Mouse (Mus musculus) activated CD4-positive, CD25-positive, alpha-beta regulatory T cell, adult 4 months (primary cell): ENCODE results near the gene Epb41l4b. TPM values are rescaled to one million over a fixed set of nuclear protein-coding genes. Genes with fewer than 3 reads are reported as not detected.

ENCODE experiments used
- ATAC-seq: one replicate; pipeline ENCODE4 v1.8.0; 2017
- polyA plus RNA-seq, 2 experiments: library from polyadenylated mRNA; unstranded; fragments of 100-300 nt; shearing (Covaris generic); gene quantifications; one replicate each; pipeline ENCODE4 v1.2.1; 2017

The Epb41l4b gene
- polyA plus RNA-seq, 2 experiments from 2014 or later: not detected

GRCm38 (mm10) chr4:57060319-57060831 lies 82.9 kb downstream of the Epb41l4b start:
- no peak for ATAC-seq

- no peak for ATAC-seq
Measured at GRCm38 (mm10) chr4:57058623-57059022, 84.6 kb downstream of the Epb41l4b start.

- ATAC-seq: no peak
Measured at GRCm38 (mm10) chr4:57057637-57058036, 85.6 kb downstream of the Epb41l4b start.

DNA sequence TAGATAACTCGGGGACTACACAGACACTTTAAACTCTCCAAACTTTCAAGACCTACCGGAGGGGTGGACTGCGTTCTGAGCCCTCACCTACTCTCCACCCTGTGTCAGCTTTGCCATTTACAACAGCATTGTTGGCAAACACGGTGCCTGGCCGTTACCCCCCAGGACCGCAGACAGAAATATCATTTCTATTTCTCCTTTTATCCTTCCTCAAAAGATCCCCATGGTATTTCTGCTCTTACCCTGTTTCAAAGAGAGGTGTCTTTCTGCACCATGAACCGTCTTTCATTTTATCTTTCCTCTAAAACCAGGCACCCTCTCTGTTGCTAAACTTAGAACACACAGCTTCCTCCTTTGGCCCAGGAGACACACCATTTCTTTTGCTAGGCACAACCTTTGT lies 87.6 kb downstream of the Epb41l4b start:
- ATAC-seq: no peak

DNA sequence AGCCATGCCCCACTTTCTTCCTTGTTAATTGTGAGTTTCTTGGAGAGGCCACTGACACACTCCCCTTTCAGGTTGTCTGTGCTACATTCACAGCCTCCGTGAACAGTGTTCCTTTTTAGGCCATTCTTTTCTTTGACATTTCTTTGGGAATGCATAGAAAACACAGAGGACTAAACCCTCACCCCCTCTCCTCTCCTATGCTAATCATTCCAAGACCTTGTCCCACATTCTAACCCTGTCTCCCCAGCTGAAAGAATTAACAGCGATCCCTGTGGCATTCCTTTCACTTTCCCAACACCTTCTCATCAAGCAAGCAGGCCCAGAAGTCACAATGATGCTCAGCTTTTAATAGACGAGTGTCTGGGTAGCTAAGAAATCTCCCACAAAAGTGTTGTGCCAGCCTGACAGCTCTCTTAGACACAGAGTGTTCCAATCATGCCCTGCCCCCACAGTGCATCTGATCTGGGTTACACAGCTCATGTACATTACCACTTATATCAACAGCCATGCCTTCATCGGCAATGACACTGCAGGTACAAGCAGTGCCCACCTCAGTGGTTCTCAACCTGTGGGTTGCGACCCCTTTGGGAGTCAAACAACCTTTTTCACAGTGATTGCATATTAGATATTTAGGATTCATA lies 93.8 kb downstream of the Epb41l4b start:
- no peak for ATAC-seq

DNA sequence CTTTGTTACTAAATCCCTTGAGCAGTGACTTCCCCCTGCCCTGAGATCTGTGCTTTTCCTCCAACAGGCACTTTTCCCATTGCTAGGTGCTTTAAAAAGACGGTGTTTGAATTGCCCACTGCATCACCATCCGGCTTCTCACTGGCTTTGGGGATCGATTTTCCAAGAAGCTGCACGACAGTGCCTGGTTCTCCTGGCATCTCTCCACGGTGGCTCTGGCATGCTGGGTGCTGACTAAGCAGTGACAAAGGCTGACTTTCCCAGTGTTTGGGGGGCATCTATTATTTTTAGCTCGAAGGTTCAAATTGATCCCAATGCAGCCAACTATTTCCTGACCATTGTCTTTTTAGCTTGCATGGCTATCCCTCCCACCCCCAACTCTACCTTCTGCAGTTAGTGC lies 94.7 kb downstream of the Epb41l4b start:
- ATAC-seq: no peak

DNA sequence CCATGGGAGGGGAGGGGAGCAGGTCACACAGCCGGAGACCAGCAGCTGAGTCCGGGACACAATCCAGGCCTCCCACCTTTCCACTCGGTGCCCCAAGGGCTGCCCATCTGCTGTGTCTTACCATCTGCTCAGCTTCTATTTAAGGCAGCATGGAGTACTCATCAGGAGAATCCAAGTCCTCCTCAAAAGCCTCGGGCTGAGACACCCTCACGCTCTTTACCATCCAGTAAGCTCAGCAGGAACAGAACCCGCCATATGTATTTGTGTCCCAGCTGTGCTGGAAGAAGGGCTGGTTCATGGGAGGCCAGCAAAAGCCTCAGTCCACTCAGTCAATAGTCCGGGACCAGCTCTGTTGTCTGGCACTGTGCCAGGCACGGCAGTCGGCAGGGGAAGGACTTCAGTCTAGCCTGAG lies 97.1 kb downstream of the Epb41l4b start:
- no peak for ATAC-seq

DNA sequence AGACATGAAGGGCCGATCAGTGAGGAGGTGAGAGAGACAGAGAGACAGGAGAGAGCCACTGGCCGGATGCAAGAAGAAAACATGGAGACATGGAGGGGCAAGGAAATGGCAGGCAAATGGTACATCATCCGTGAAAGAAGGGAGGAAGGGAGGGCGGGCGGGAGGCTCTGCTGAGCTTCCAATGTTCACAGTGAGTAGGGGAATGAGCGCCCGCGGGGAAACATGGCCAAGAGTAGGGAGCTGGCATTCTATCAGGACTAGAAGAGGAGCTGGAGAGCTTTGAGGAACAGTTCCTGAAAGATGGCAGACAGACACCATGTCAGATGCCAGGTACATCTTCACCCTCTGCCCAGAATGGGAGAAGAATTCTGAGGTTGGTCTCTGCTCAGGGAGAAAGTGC lies 99.6 kb downstream of the Epb41l4b start:
- ATAC-seq: no peak

- no peak for ATAC-seq
Measured at GRCm38 (mm10) chr4:57041661-57042060, 101.6 kb downstream of the Epb41l4b start.

DNA sequence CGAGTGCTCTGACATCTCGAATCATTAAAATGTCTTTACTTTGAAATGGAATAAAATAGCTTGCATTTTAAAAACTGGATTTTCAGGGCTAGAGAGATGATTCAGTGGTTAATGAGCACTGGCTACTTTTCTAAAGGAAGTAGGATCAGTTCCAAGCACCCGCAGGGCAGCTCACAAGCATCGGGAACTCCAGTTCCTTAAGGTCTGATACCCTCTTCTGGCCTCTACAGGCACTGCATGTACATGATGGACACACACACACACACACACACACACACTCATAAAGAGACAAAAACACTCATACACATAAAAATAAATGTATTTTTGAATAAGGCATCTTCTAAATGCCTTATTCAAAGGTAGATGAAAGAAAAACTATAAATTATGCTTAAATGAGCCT lies 102.0 kb downstream of the Epb41l4b start:
- no peak for ATAC-seq

GRCm38 (mm10) chr4:57040481-57040880 lies 102.8 kb downstream of the Epb41l4b start:
- no peak for ATAC-seq

DNA sequence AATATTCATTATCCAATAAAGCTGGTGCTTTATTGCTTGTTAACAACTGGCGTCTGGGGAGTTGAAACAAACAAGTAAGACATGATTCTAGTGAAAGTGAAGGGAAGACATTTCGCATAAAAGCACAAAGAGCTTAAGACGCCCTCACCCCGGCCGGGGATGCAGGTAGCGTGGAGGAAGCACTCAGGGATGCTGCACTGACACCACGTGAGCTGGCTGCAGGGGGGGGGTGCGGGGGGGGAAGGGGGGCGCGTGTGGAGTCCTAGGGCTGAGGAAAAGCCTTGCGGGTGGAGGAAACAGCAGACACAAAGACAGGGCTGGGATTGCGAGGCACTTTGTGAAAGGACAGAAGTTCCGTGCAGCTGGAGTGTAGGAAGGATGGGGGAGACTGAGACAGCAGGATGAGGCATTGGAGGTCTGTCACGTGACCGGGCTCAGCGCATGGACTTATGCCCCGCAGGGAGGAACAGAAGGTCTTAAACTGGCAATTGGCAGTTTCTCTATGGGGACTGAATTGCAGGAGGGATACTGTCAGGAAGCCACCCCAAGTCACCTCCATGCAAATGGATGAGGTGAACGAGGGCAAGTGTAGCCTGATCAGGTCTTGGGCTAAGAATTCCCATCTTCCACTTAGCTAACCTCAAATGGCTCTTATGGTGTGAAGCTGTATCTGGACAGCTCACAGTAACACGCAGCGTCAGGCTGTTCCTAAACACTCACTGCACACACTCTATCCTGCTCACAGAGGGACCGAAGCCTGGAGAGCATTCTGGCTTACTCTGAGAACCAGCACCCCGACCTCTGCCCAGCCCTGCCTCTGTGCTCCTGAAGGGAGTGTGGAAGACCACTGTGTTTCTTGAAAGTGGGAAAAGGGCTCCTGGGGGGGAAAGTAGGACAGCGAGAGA lies 103.9 kb downstream of the Epb41l4b start:
- no peak for ATAC-seq

DNA sequence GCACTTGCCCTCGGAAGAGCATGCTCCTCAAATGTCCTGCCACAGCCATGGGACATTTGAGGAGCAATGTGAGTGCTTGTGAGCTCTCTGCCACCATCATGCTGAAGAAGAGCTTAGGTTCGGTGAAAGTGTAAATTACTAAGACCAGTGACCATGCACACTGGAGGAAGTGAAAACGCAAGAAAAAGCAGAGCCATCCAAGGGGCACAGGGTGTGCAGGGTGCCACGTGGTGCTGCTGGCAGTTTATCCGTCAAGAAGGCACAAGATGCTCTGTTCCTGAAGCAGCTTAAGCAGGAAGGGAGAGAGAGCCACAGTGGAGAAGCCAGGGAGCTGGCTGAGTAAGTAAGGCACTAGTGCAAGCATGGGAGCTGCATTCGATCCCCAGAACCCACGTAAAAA lies 105.7 kb downstream of the Epb41l4b start:
- ATAC-seq: no peak

GRCm38 (mm10) chr4:57034169-57034568 lies 109.1 kb downstream of the Epb41l4b start:
- no peak for ATAC-seq

- no peak for ATAC-seq
Measured at GRCm38 (mm10) chr4:57031440-57031839, 111.8 kb downstream of the Epb41l4b start.

DNA sequence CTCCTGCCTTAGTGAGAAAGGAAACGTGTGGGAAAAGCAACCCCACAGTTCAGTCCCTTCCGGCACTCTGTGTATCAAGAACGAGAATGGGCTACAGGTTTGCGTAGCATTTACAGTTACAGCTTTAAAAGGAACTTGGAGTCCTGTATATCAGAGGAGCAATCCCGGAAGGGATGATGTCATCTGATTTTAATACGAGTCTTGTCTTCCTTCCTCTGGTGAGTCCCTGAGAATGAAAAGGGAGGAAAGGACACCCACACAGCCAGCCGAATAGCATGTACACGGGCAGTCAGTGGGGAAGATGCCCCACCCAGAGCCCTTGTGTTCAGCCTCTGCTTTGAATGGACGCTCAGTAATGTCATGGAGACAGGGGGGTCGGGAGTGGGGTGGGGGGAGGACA lies 115.3 kb downstream of the Epb41l4b start:
- peak; percentile 53 for ATAC-seq

GRCm38 (mm10) chr4:57023527-57023926 lies 119.7 kb downstream of the Epb41l4b start:
- ATAC-seq: no peak

DNA sequence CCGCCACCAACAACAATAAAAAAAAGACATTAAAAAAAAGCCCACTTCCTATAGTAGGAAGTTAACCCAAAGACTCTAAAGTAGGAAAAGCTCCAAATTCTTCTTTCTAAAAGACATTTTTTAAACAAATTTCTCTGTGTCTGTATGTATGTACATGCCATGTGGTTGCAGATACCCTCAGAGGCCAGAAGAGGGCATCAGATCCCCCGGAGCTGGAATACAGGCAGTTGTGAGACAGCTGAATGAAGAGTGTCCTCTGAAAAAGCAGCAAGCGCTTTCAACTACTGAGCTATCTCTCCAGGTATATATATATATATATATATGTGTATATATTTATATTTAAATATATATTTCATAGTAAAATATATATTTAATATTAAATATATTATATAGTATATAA lies 121.9 kb downstream of the Epb41l4b start:
- no peak for ATAC-seq

GRCm38 (mm10) chr4:57017229-57017628 lies 126.0 kb downstream of the Epb41l4b start:
- ATAC-seq: no peak

GRCm38 (mm10) chr4:57016366-57017171 lies 126.7 kb downstream of the Epb41l4b start:
- no peak for ATAC-seq

- ATAC-seq: no peak
Measured at GRCm38 (mm10) chr4:57015032-57015431, 128.2 kb downstream of the Epb41l4b start.

- ATAC-seq: no peak
Measured at GRCm38 (mm10) chr4:57011454-57012046, 131.7 kb downstream of the Epb41l4b start.

GRCm38 (mm10) chr4:57010919-57011318 lies 132.3 kb downstream of the Epb41l4b start:
- ATAC-seq: no peak
